Mouse (Mus musculus) liver, embryonic 14.5 days (tissue): ENCODE data around the gene Platr17.

Experiments used
- CTCF ChIP-seq: IDR thresholded peaks from 2 replicates; pipeline ENCODE4 v1.5.1; 2016; ENCODE audit warnings: antibody characterized with exemption, low read depth, control low read depth
- EP300 ChIP-seq: IDR thresholded peaks from 2 replicates; pipeline ENCODE4 v1.6.1; 2016; ENCODE audit warnings: antibody characterized with exemption, low read depth

DNA sequence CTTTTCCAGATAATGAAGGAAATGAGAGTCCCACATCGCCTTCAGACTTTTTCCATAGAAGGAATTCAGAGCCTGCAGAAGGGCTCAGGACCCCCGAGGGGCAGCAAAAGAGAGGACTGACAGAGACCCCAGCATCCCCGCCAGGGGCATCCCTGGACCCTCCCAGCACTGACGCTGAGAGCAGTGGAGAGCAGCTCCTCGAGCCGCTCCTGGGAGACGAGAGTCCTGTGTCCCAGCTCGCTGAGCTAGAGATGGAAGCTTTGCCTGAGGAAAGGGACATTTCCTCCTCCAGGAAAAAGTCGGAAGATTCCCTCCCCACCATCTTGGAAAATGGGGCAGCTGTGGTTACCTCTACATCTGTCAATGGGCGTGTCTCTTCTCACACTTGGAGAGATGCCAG is 8.3 kb downstream of the Platr17 start:
- TF ChIP-seq CTCF (no peak), EP300 (no peak)
